Mouse (Mus musculus): Measurements from ENCODE around the gene Sema5a.

Sema5a gene

GRCm38 (mm10) chr15:32306557-32307243 lies 62.1 kb downstream of the Sema5a start:
- Histone ChIP-seq H3K36me3 (ENCODE audit: control insufficient read depth, insufficient read depth, low read length, poor library complexity, severe bottlenecking) (no peaks in the 10 kb centered on the region), H3K27me3 (ENCODE audit: control insufficient read depth, insufficient read depth, low read length, poor library complexity, severe bottlenecking) (no peaks in the 10 kb centered on the region)
- peak; percentile 19 for DNase-seq (ENCODE audit: low read depth, low spot score)

GRCm38 (mm10) chr15:32310834-32311233 lies 66.2 kb downstream of the Sema5a start:
- Histone ChIP-seq H3K27me3 (ENCODE audit: control insufficient read depth, insufficient read depth, low read length, poor library complexity, severe bottlenecking) (no peaks in the 10 kb centered on the region), H3K36me3 (ENCODE audit: control insufficient read depth, insufficient read depth, low read length, poor library complexity, severe bottlenecking) (no peaks in the 10 kb centered on the region)
- no peak for DNase-seq (ENCODE audit: low read depth, low spot score)

GRCm38 (mm10) chr15:32311287-32311686 lies 66.7 kb downstream of the Sema5a start:
- Histone ChIP-seq H3K36me3 (ENCODE audit: control insufficient read depth, insufficient read depth, low read length, poor library complexity, severe bottlenecking) (no peaks in the 10 kb centered on the region), H3K27me3 (ENCODE audit: control insufficient read depth, insufficient read depth, low read length, poor library complexity, severe bottlenecking) (no peaks in the 10 kb centered on the region)
- DNase-seq (ENCODE audit: low read depth, low spot score): no peak

DNA sequence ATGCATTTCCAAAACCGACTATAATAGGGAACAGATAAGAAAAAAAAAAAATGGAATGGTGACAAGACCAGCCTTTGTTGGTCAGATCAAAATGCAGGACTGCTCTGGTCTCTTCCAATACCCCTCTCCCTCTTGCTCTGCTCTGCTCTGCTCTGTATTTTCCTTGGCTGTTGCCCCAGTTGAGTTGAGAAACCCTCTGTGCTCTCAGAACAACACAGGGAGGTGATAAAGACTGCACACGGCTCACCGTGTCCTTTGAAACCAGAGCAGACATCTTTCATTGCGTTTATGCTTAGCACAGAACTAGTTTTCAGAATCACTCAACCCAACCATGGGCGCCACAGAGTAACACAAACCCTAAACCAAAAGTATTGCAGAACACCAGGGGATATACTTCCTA lies 72.5 kb downstream of the Sema5a start:
- DNase-seq (ENCODE audit: low read depth, low spot score): no peak
- Histone ChIP-seq H3K36me3 (ENCODE audit: control insufficient read depth, insufficient read depth, low read length, poor library complexity, severe bottlenecking) (no peaks in the 10 kb centered on the region), H3K27me3 (ENCODE audit: control insufficient read depth, insufficient read depth, low read length, poor library complexity, severe bottlenecking) (no peaks in the 10 kb centered on the region)

GRCm38 (mm10) chr15:32320739-32321138 lies 76.1 kb downstream of the Sema5a start:
- Histone ChIP-seq H3K36me3 (ENCODE audit: control insufficient read depth, insufficient read depth, low read length, poor library complexity, severe bottlenecking) (no peaks in the 10 kb centered on the region), H3K27me3 (ENCODE audit: control insufficient read depth, insufficient read depth, low read length, poor library complexity, severe bottlenecking) (no peaks in the 10 kb centered on the region)
- no peak for DNase-seq (ENCODE audit: low read depth, low spot score)

DNA sequence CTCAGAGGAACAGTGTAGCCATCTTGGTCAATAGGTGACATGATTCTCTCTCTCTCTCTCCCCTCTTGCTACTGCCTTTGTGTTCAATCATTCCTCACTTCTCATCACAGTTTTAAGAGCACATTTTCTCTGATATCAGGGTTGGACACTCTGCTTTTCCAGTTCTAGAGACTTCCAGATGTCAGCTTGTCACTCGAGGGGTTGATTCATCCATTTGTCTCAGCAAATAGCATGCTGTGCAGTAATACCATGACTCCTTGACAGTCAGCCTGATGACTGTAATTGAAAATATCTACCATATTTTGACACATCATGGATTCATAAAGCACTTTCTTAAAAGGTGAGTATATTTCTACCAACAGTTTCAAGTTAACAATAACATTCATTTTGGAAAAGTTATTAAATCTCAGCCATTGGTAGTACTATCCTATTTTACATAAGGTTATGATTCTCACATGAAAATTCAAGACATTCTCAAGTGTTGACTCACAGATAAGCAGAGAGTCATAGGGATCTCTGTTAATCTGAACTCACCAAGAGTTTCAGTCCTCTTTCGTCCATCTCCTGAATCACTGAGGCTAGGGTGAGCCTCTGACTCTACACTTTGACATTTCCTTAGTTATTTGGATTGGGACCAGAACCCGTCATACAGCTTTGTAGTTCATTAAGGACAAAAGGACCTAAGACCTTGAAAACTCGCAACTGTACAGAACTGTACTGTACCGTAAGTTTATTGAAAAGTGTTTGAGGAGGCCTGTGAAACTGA lies 78.0 kb downstream of the Sema5a start:
- Histone ChIP-seq H3K36me3 (ENCODE audit: control insufficient read depth, insufficient read depth, low read length, poor library complexity, severe bottlenecking) (no peaks in the 10 kb centered on the region), H3K27me3 (ENCODE audit: control insufficient read depth, insufficient read depth, low read length, poor library complexity, severe bottlenecking) (no peaks in the 10 kb centered on the region)
- DNase-seq (ENCODE audit: low read depth, low spot score): no peak

DNA sequence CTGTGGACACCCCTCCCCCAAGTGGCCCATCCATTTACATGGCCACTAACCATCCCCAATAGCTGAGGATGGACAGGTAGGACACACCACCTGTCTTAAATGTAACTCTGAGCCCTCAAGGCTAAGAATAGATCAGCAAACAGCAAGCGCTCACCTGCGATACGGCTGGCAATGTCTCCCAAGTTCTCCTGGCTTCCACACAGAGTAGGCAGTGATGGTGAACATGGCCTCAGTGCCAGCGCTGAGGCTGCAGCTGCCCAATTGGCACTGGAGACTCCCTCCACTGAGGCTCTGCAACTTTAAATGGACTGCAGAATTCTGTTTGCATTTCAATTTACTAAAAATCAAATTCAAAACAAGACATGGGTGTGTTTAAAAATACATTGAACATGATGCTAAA lies 78.6 kb downstream of the Sema5a start:
- DNase-seq (ENCODE audit: low read depth, low spot score): no peak
- Histone ChIP-seq H3K27me3 (ENCODE audit: control insufficient read depth, insufficient read depth, low read length, poor library complexity, severe bottlenecking) (no peaks in the 10 kb centered on the region), H3K36me3 (ENCODE audit: control insufficient read depth, insufficient read depth, low read length, poor library complexity, severe bottlenecking) (no peaks in the 10 kb centered on the region)

DNA sequence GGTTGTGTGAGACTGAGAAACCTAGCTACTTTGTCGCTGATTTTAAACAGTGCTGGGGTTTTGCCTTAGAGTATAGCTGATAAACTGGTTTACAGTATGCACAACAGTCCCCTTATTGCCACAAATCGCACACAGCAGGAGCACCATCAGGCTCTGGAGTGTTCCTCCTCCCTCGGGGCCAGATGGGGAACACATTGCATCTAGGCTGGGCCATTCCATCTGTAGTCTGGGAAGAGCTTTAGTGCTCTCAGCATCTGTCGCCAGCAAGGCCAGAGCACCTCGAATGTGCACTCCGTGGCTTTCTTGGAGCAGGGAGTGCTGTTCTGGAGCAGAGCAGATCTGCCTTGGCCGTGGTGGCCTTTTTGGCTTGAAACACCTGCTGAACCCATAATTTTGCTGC lies 79.5 kb downstream of the Sema5a start:
- no peak for DNase-seq (ENCODE audit: low read depth, low spot score)
- no peaks in the 10 kb centered on the region for H3K27me3 ChIP-seq (ENCODE audit: control insufficient read depth, insufficient read depth, low read length, poor library complexity, severe bottlenecking)
- H3K36me3 ChIP-seq (ENCODE audit: control insufficient read depth, insufficient read depth, low read length, poor library complexity, severe bottlenecking): no peaks in the 10 kb centered on the region

GRCm38 (mm10) chr15:32328370-32329004 lies 83.9 kb downstream of the Sema5a start:
- DNase-seq (ENCODE audit: low read depth, low spot score): no peak
- Histone ChIP-seq H3K36me3 (ENCODE audit: control insufficient read depth, insufficient read depth, low read length, poor library complexity, severe bottlenecking) (no peaks in the 10 kb centered on the region), H3K27me3 (ENCODE audit: control insufficient read depth, insufficient read depth, low read length, poor library complexity, severe bottlenecking) (no peaks in the 10 kb centered on the region)

DNA sequence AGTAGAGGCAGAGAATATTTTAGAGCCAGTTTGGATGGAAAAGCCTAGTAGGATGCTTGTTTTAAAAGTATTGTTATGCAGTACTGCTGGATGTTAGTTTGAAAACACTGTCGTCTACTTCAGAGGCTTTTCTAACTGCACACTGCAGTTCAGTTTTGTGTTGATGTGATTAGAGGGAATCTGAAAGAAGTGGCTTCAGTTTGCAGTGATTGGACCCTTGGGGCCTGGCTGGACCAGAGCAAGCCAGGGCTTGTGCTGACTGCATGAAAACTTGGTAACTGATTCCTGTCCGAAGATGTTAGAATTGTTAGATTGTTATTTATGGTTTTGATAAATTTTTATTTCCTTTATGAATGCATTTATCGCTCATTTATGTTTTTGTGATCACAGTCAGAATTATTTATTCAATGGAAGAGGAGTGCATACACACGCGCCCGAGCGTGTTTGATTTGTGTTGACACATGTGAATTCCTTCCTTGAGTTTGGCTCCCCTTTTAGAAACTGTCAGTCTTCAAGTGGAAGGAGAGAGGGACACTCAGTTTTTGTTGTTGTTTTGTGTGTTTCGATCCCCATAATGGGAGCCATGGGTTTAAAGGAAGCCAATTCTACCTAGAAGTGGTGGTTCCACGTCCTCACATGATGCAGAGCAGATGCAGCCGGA lies 85.2 kb downstream of the Sema5a start:
- DNase-seq (ENCODE audit: low read depth, low spot score): no peak
- no peaks in the 10 kb centered on the region for H3K36me3 ChIP-seq (ENCODE audit: control insufficient read depth, insufficient read depth, low read length, poor library complexity, severe bottlenecking)
- H3K27me3 ChIP-seq (ENCODE audit: control insufficient read depth, insufficient read depth, low read length, poor library complexity, severe bottlenecking): no peaks in the 10 kb centered on the region

GRCm38 (mm10) chr15:32330427-32330826 lies 85.8 kb downstream of the Sema5a start:
- DNase-seq (ENCODE audit: low read depth, low spot score): no peak
- no peaks in the 10 kb centered on the region for H3K27me3 ChIP-seq (ENCODE audit: control insufficient read depth, insufficient read depth, low read length, poor library complexity, severe bottlenecking)

GRCm38 (mm10) chr15:32331037-32331436 lies 86.4 kb downstream of the Sema5a start:
- no peaks in the 10 kb centered on the region for H3K36me3 ChIP-seq (ENCODE audit: control insufficient read depth, insufficient read depth, low read length, poor library complexity, severe bottlenecking)
- DNase-seq (ENCODE audit: low read depth, low spot score): no peak

More at GRCm38 (mm10) chr15:32330427-32330826, 85.8 kb downstream of the Sema5a start:
- no peaks in the 10 kb centered on the region for H3K36me3 ChIP-seq (ENCODE audit: control insufficient read depth, insufficient read depth, low read length, poor library complexity, severe bottlenecking)

DNA sequence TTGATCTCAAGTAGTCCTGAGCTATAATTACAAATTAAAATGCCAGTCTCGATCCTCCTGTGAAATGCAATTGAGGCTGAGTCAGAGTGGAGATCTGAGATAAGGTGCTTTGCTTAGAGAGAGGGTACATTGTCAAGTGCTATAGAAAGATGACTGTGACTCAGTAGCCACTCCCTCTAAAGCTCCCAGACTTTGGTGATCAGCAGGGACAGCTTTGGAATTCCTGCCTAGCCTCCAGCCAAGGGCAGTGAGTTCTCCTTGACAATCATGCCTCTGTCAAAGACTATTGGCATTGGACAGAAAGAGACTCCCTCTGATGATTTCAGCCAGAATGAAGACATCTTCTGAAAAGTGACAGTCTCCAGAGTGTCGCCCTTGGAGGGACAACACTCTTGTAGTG lies 88.8 kb downstream of the Sema5a start:
- H3K27me3 ChIP-seq (ENCODE audit: control insufficient read depth, insufficient read depth, low read length, poor library complexity, severe bottlenecking): no peaks in the 10 kb centered on the region
- no peak for DNase-seq (ENCODE audit: low read depth, low spot score)
- H3K36me3 ChIP-seq (ENCODE audit: control insufficient read depth, insufficient read depth, low read length, poor library complexity, severe bottlenecking): no peaks in the 10 kb centered on the region

More at GRCm38 (mm10) chr15:32331037-32331436, 86.4 kb downstream of the Sema5a start:
- H3K27me3 ChIP-seq (ENCODE audit: control insufficient read depth, insufficient read depth, low read length, poor library complexity, severe bottlenecking): no peaks in the 10 kb centered on the region

DNA sequence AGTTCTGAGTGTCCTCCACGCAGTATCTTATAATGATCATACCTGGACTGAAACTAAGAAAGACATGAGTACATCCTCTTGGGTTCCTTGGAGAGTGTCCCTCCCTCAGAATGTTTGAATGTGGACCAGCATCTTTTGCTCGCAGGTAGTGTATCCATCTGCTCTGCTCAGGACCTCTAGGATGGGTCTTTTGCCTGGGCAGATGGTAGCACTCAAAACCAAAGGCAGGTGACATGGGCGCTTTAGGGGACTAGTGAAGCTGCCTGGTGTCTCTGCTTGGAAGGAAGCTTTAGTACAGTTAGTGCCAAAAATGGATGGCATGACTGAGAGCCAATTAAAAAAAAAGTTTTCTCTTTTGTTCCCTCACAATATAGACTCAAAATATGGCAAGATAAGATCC lies 93.2 kb downstream of the Sema5a start:
- DNase-seq (ENCODE audit: low read depth, low spot score): no peak
- Histone ChIP-seq H3K36me3 (ENCODE audit: control insufficient read depth, insufficient read depth, low read length, poor library complexity, severe bottlenecking) (no peaks in the 10 kb centered on the region), H3K27me3 (ENCODE audit: control insufficient read depth, insufficient read depth, low read length, poor library complexity, severe bottlenecking) (no peaks in the 10 kb centered on the region)

Data from splenic B cell, adult 2 months (primary cell).